Mouse (Mus musculus): ENCODE results near the gene Pif1. TPM values are rescaled to one million over a fixed set of nuclear protein-coding genes. Genes with fewer than 3 reads are reported as not detected.

Gene Pif1
- total and polyA plus RNA-seq, 3 experiments: 14.9 to 15.5 TPM; not detected in 1

- TF ChIP-seq SIN3A (IDR thresholded peaks at IDR 0.05; ENCODE audit: low read length): peak; percentile 95
- TF ChIP-seq TAL1 (IDR thresholded peaks at IDR 0.05; ENCODE audit: low read length): peak; percentile 83
- peak; percentile 86 for TF ChIP-seq MYB (IDR thresholded peaks at IDR 0.05; ENCODE audit: low read depth, low read length)
- TF ChIP-seq MAZ (IDR thresholded peaks at IDR 0.05; ENCODE audit: low read depth, low read length): peak; percentile 88
- TF ChIP-seq MAX (IDR thresholded peaks at IDR 0.05; ENCODE audit: low read length): peak; percentile 63; the same call in 1 of the 2 replicates
- TF ChIP-seq ZMIZ1 (IDR thresholded peaks at IDR 0.05; ENCODE audit: low read depth, low read length): peak; percentile 43; the same call in 1 of the 2 replicates
- no peak for TF ChIP-seq GABPA (IDR thresholded peaks at IDR 0.05; ENCODE audit: low read depth, low read length)
- TF ChIP-seq GATA1 (IDR thresholded peaks at IDR 0.05; ENCODE audit: low read depth, low read length): peak; percentile 97
- TF ChIP-seq ETS1 (IDR thresholded peaks at IDR 0.05; ENCODE audit: low read depth, low read length): peak; percentile 100
- peak; percentile 94 to 99 for TF ChIP-seq EP300 (IDR thresholded peaks at IDR 0.05; ENCODE audit: low read depth in 1 of 2, low read length in 2 of 2)
These were observed 32.0 kb upstream of the Pif1 start (continued) for GRCm38 (mm10) chr9:65555001-65555405.

- Histone ChIP-seq H3K4me3 (ENCODE audit: control insufficient read depth in 1 of 2, insufficient read depth in 1 of 2, low read depth in 2 of 2, low read length in 2 of 2) (no peak overlapping the region), H3K9ac (ENCODE audit: control insufficient read depth, low read depth, low read length, poor library complexity, severe bottlenecking) (peak overlapping the region; percentile 39; the same call in 1 of the 2 replicates), H3K79me2 (ENCODE audit: control insufficient read depth, insufficient read depth, low read length, poor library complexity) (no peaks in the 10 kb centered on the region), H3K27ac (ENCODE audit: control insufficient read depth, low read depth, low read length) (peak overlapping the region; percentile 86), H3K9me3 (replicated peaks; ENCODE audit: insufficient read depth, low read length) (no peaks in the 10 kb centered on the region), H3K36me3 (ENCODE audit: control insufficient read depth in 1 of 2, insufficient read depth in 2 of 2, low read length in 2 of 2) (peaks cover 0 to 38% of the 10 kb centered on the region in 2 experiments; a peak in 2 of 4 replicates), H3K27me3 (ENCODE audit: control insufficient read depth in 1 of 2, insufficient read depth in 2 of 2, low read length in 2 of 2) (no peaks in the 10 kb centered on the region), H3K4me1 (ENCODE audit: control insufficient read depth in 1 of 2, insufficient read depth in 2 of 2, low read length in 2 of 2) (peaks cover 14 to 39% of the 10 kb centered on the region in 2 experiments)
- DNase-seq (ENCODE audit: low read depth, low spot score): no peak
- 0 out of 2 replicates have a peak, but pooled peaks have one; percentile 3 for TF ChIP-seq NELFE (IDR thresholded peaks at IDR 0.05; ENCODE audit: low read depth, low read length)
- TF ChIP-seq BHLHE40 (IDR thresholded peaks at IDR 0.05; ENCODE audit: borderline replicate concordance, low read depth, low read length): no peak
These were observed 31.3 kb upstream of the Pif1 start for GRCm38 (mm10) chr9:65555621-65556020.

GRCm38 (mm10) chr9:65556349-65556748, 30.6 kb upstream of the Pif1 start:
- H3K27ac ChIP-seq (ENCODE audit: control insufficient read depth, low read depth, low read length): peak overlapping the region; percentile 86; the same call in 1 of the 2 replicates

GRCm38 (mm10) chr9:65556979-65557378, 30.0 kb upstream of the Pif1 start:
- H3K36me3 ChIP-seq (ENCODE audit: control insufficient read depth in 1 of 2, insufficient read depth in 2 of 2, low read length in 2 of 2): peaks cover 0 to 26% of the 10 kb centered on the region in 2 experiments; a peak in 2 of 4 replicates
- no peaks in the 10 kb centered on the region for H3K27me3 ChIP-seq (ENCODE audit: control insufficient read depth in 1 of 2, insufficient read depth in 2 of 2, low read length in 2 of 2)
- H3K4me3 ChIP-seq (ENCODE audit: control insufficient read depth in 1 of 2, insufficient read depth in 1 of 2, low read depth in 2 of 2, low read length in 2 of 2): no peak overlapping the region
- H3K79me2 ChIP-seq (ENCODE audit: control insufficient read depth, insufficient read depth, low read length, poor library complexity): no peaks in the 10 kb centered on the region
- peaks cover 11 to 25% of the 10 kb centered on the region in 2 experiments for H3K4me1 ChIP-seq (ENCODE audit: control insufficient read depth in 1 of 2, insufficient read depth in 2 of 2, low read length in 2 of 2)
- no peak for DNase-seq (ENCODE audit: low read depth, low spot score)
- H3K9ac ChIP-seq (ENCODE audit: control insufficient read depth, low read depth, low read length, poor library complexity, severe bottlenecking): no peak overlapping the region
- no peak overlapping the region for H3K27ac ChIP-seq (ENCODE audit: control insufficient read depth, low read depth, low read length)
- H3K9me3 ChIP-seq (replicated peaks; ENCODE audit: insufficient read depth, low read length): no peaks in the 10 kb centered on the region
- no peak for TF ChIP-seq E2F4 (IDR thresholded peaks at IDR 0.05; ENCODE audit: borderline replicate concordance, low read depth, low read length)
- TF ChIP-seq GABPA (IDR thresholded peaks at IDR 0.05; ENCODE audit: low read depth, low read length): no peak
- no peak for TF ChIP-seq ZNF384 (IDR thresholded peaks at IDR 0.05; ENCODE audit: low read depth, low read length)
- TF ChIP-seq ZKSCAN1 (IDR thresholded peaks at IDR 0.05; ENCODE audit: low read depth, low read length): no peak
- TF ChIP-seq CTCF (IDR thresholded peaks at IDR 0.05 in 2 of 3, conservative IDR thresholded peaks at IDR 0.05 in 1 of 3; ENCODE audit: control insufficient read depth in 1 of 3, insufficient read depth in 1 of 3, low read depth in 2 of 3, low read length in 3 of 3, poor library complexity in 1 of 3, severe bottlenecking in 1 of 3): no peak
- no peak for TF ChIP-seq ELF1 (IDR thresholded peaks at IDR 0.05; ENCODE audit: low read depth, low read length)
- no peak for TF ChIP-seq BHLHE40 (IDR thresholded peaks at IDR 0.05; ENCODE audit: borderline replicate concordance, low read depth, low read length)
- TF ChIP-seq MYC (IDR thresholded peaks at IDR 0.05; ENCODE audit: low read depth, low read length): no peak
- TF ChIP-seq NRF1 (IDR thresholded peaks at IDR 0.05; ENCODE audit: insufficient read depth, low read depth, low read length, poor library complexity, severe bottlenecking): no peak
- TF ChIP-seq ZMIZ1 (IDR thresholded peaks at IDR 0.05; ENCODE audit: low read depth, low read length): no peak
- no peak for TF ChIP-seq NELFE (IDR thresholded peaks at IDR 0.05; ENCODE audit: low read depth, low read length)
- TF ChIP-seq TAL1 (IDR thresholded peaks at IDR 0.05; ENCODE audit: low read length): no peak
- no peak for TF ChIP-seq TBP (IDR thresholded peaks at IDR 0.05; ENCODE audit: low read depth, low read length)
- TF ChIP-seq MAX (IDR thresholded peaks at IDR 0.05; ENCODE audit: low read length): no peak
- TF ChIP-seq MXI1 (IDR thresholded peaks at IDR 0.05; ENCODE audit: low read depth, low read length): no peak
- no peak for TF ChIP-seq SMC3 (IDR thresholded peaks at IDR 0.05; ENCODE audit: low read depth, low read length)

More at GRCm38 (mm10) chr9:65556349-65556748, 30.6 kb upstream of the Pif1 start:
- TF ChIP-seq ZC3H11A (IDR thresholded peaks at IDR 0.05; ENCODE audit: low read depth, low read length) (no peak), SIN3A (IDR thresholded peaks at IDR 0.05; ENCODE audit: low read length) (no peak)
- peaks cover 12 to 31% of the 10 kb centered on the region in 2 experiments for H3K4me1 ChIP-seq (ENCODE audit: control insufficient read depth in 1 of 2, insufficient read depth in 2 of 2, low read length in 2 of 2)
- H3K4me3 ChIP-seq (ENCODE audit: control insufficient read depth in 1 of 2, insufficient read depth in 1 of 2, low read depth in 2 of 2, low read length in 2 of 2): no peak overlapping the region
- H3K9me3 ChIP-seq (replicated peaks; ENCODE audit: insufficient read depth, low read length): no peaks in the 10 kb centered on the region
- H3K27me3 ChIP-seq (ENCODE audit: control insufficient read depth in 1 of 2, insufficient read depth in 2 of 2, low read length in 2 of 2): no peaks in the 10 kb centered on the region
- no peak for DNase-seq (ENCODE audit: low read depth, low spot score)
- no peak overlapping the region for H3K9ac ChIP-seq (ENCODE audit: control insufficient read depth, low read depth, low read length, poor library complexity, severe bottlenecking)
- peaks cover 0 to 31% of the 10 kb centered on the region in 2 experiments; a peak in 2 of 4 replicates for H3K36me3 ChIP-seq (ENCODE audit: control insufficient read depth in 1 of 2, insufficient read depth in 2 of 2, low read length in 2 of 2)
- no peaks in the 10 kb centered on the region for H3K79me2 ChIP-seq (ENCODE audit: control insufficient read depth, insufficient read depth, low read length, poor library complexity)

Measured in MEL (cell line).